Mouse (Mus musculus) T-cell, adult 2 months (primary cell): Measurements from ENCODE around the gene 9130213A22Rik.
"Not testable (repeated sequence)": the region's sequence is repeated elsewhere in the genome, so short reads cannot be mapped to it uniquely, and the experiment has no call there.

Experiments used
- DNase-seq: peaks from one replicate; pipeline ENCODE4 v3.0.0; 2022; ENCODE audit warnings: low spot score

Gene 9130213A22Rik

GRCm38 (mm10) chr11:69093856-69094255 lies 28.5 kb downstream of the 9130213A22Rik start:
- not testable (repeated sequence) for DNase-seq

- peak; percentile 51 for DNase-seq
Measured at GRCm38 (mm10) chr11:69092871-69093270, 29.5 kb downstream of the 9130213A22Rik start.

- DNase-seq = peak; percentile 85
Measured at GRCm38 (mm10) chr11:69092386-69092751, 30.0 kb downstream of the 9130213A22Rik start.

GRCm38 (mm10) chr11:69091566-69092385 lies 30.6 kb downstream of the 9130213A22Rik start:
- DNase-seq = no peak

GRCm38 (mm10) chr11:69090367-69090766 lies 32.0 kb downstream of the 9130213A22Rik start:
- no peak for DNase-seq

- no peak for DNase-seq
Measured at GRCm38 (mm10) chr11:69089616-69090290, 32.6 kb downstream of the 9130213A22Rik start.

GRCm38 (mm10) chr11:69088856-69089615 lies 33.4 kb downstream of the 9130213A22Rik start:
- no peak for DNase-seq

- DNase-seq = peak; percentile 92
Measured at GRCm38 (mm10) chr11:69088103-69088855, 34.1 kb downstream of the 9130213A22Rik start, which contains the start of gene Vamp2. Gene Vamp2 (plus strand): TSS chr11:69088490.

GRCm38 (mm10) chr11:69087597-69087996 lies 34.8 kb downstream of the 9130213A22Rik start:
- no peak for DNase-seq

- no peak for DNase-seq
Measured at GRCm38 (mm10) chr11:69087082-69087481, 35.3 kb downstream of the 9130213A22Rik start.

- no peak for DNase-seq
Measured at GRCm38 (mm10) chr11:69086390-69086789, 36.0 kb downstream of the 9130213A22Rik start.

GRCm38 (mm10) chr11:69085608-69086007 lies 36.8 kb downstream of the 9130213A22Rik start:
- DNase-seq = no peak

GRCm38 (mm10) chr11:69081613-69082012 lies 40.8 kb downstream of the 9130213A22Rik start:
- no peak for DNase-seq

- no peak for DNase-seq
Measured at GRCm38 (mm10) chr11:69080855-69081222, 41.5 kb downstream of the 9130213A22Rik start.

- no peak for DNase-seq
Measured at GRCm38 (mm10) chr11:69080102-69080854, 42.1 kb downstream of the 9130213A22Rik start.

GRCm38 (mm10) chr11:69078805-69079438 lies 43.5 kb downstream of the 9130213A22Rik start:
- DNase-seq = no peak

GRCm38 (mm10) chr11:69078041-69078440 lies 44.3 kb downstream of the 9130213A22Rik start:
- DNase-seq = no peak

- no peak for DNase-seq
Measured at GRCm38 (mm10) chr11:69077316-69077715, 45.1 kb downstream of the 9130213A22Rik start.

GRCm38 (mm10) chr11:69076572-69076971 lies 45.8 kb downstream of the 9130213A22Rik start:
- no peak for DNase-seq

- no peak for DNase-seq
Measured at GRCm38 (mm10) chr11:69075764-69076479, 46.5 kb downstream of the 9130213A22Rik start.
